In the genomic region with DNA sequence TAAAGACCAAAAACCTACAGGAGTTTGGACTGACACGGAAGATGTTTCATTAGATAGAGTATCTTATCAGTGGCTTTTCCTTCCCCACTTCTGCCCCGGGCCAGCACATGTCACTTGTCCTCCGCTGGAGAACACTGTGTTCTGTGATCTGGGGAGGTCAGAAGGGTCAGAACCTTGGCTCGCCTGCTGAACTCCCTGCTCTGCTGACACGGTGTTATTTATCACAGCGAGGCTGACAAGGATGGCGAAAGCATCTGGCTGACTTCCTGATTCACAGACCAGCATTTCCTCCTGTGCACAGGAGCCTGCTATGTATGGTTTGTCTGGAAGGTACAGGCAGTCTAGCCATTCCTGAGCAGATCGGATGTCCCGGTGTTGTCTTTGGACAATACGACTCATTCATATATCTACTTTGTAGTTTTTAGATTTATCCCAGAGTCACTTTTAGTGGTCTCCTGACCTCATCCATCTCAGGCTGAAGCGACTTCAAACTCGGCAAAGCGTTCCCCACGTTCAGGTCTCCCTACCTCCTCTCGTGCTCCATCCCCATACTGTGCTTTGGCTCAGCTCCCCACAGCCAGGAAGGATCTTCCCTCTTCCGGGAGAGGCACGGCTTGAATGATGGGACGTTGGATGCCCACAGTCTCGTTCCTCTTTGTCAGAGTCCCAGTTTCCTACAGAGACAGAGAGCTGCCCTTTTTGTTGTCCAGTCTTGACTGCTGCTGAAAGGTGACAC, we compare ENCODE assay signal across 7 mouse cellular contexts.
A peak's percentile ranks its signal among the peaks of the same experiment; 100 is the strongest.
DNase-seq lines count a peak whose midpoint lies in the region; ATAC-seq and TF ChIP-seq lines count a peak whose summit lies in the region.

No protein-coding gene starts in this region.

- peak; percentile 66 to 72 for DNase-seq in adrenal gland, adult 18-20 months (ENCODE audit: low spot score in 2 of 2)
- DNase-seq in brain, adult 2 months (ENCODE audit: low read depth, low spot score): peak; percentile 54
- DNase-seq in heart, postnatal 0 days (ENCODE audit: low spot score): peak; percentile 84
- DNase-seq in liver: peak; percentile 44
- peak; percentile 94 for DNase-seq in skeletal muscle tissue, adult 2 months (ENCODE audit: low read depth, low spot score)
- DNase-seq in left cerebral cortex, postnatal 36 days (ENCODE audit: low spot score in 2 of 2): no peak
- DNase-seq in layer of hippocampus, adult 18-20 months (ENCODE audit: low spot score in 2 of 2): no peak

- peak overlapping the region; percentile 36 for H3K27ac ChIP-seq in heart, postnatal 0 days (ENCODE audit: low read depth)

- H3K4me3 ChIP-seq in heart, postnatal 0 days (ENCODE audit: low read depth, low read length): no peak overlapping the region

- peaks cover 15% of the 10 kb centered on the region; the same call in 1 of the 2 replicates for H3K4me1 ChIP-seq in heart, postnatal 0 days (ENCODE audit: control insufficient read depth, insufficient read depth)

- no peaks in the 10 kb centered on the region for H3K27me3 ChIP-seq in heart, postnatal 0 days (ENCODE audit: control insufficient read depth, insufficient read depth, low read length)

- peak overlapping the region; percentile 27; the same call in 1 of the 2 replicates for H3K4me2 ChIP-seq in heart, postnatal 0 days (ENCODE audit: low read depth, low read length)

- peak; percentile 96 for TF ChIP-seq EP300 in heart, postnatal 0 days (IDR thresholded peaks at IDR 0.05; ENCODE audit: low read depth)

- WGBS in heart, postnatal 0 days: 18% methylated on average over 19 of the region's 19 CpGs

- intact Hi-C loops in left cerebral cortex, postnatal 36 days (cut with DNase I): no loop called here

- no peaks in the 10 kb centered on the region for H3K36me3 ChIP-seq in heart, postnatal 0 days (replicated peaks; ENCODE audit: control insufficient read depth, insufficient read depth, low read length)

- H3K9ac ChIP-seq in heart, postnatal 0 days (replicated peaks; ENCODE audit: low read depth, low read length): no peak overlapping the region

- TF ChIP-seq CTCF in heart, postnatal 0 days (IDR thresholded peaks at IDR 0.05; ENCODE audit: low read depth): no peak

- no peaks in the 10 kb centered on the region for H3K9me3 ChIP-seq in heart, postnatal 0 days (replicated peaks; ENCODE audit: control insufficient read depth, low read length)

- peak; percentile 79 for ATAC-seq in heart, postnatal 0 days (ENCODE audit: insufficient read depth, low read depth)

Comparison
In these comparisons a context has a peak if more than half of its experiments do, and no peak if none do; other contexts are left out.
1. DNase-seq: peak in adrenal gland, adult 18-20 months (2 of 2), brain, adult 2 months (single experiment), heart, postnatal 0 days (single experiment), liver (single experiment) and skeletal muscle tissue, adult 2 months (single experiment); none in left cerebral cortex, postnatal 36 days (0 of 2) and layer of hippocampus, adult 18-20 months (0 of 2).